Mouse (Mus musculus) fibroblast of lung, adult 2 months (primary cell): ENCODE data around the gene Trarg1.
"Not testable (repeated sequence)": the region's sequence is repeated elsewhere in the genome, so short reads cannot be mapped to it uniquely, and the experiment has no call there.

Source experiments
- DNase-seq: peaks from one replicate; pipeline ENCODE4 v3.0.0-alpha.2; 2011; ENCODE audit warnings: low read depth

The Trarg1 gene

GRCm38 (mm10) chr11:76679508-76679907 lies at the start of gene Trarg1:
Trarg1 (plus strand) TSS chr11:76679808.
- DNase-seq = not testable (repeated sequence)

GRCm38 (mm10) chr11:76630023-76630422 lies 49.6 kb upstream of the Trarg1 start:
- DNase-seq = no peak

- DNase-seq = no peak
Observed at GRCm38 (mm10) chr11:76630487-76630886, 49.1 kb upstream of the Trarg1 start.

GRCm38 (mm10) chr11:76639269-76639985 lies 40.2 kb upstream of the Trarg1 start:
- DNase-seq = no peak

GRCm38 (mm10) chr11:76640231-76640630 lies 39.4 kb upstream of the Trarg1 start:
- DNase-seq = no peak

GRCm38 (mm10) chr11:76644257-76644656 lies 35.4 kb upstream of the Trarg1 start:
- no peak for DNase-seq

- no peak for DNase-seq
Observed at GRCm38 (mm10) chr11:76645036-76645435, 34.6 kb upstream of the Trarg1 start.

GRCm38 (mm10) chr11:76645955-76646354 lies 33.7 kb upstream of the Trarg1 start:
- DNase-seq = peak; percentile 54

- no peak for DNase-seq
Observed at GRCm38 (mm10) chr11:76647062-76647461, 32.5 kb upstream of the Trarg1 start.

DNA sequence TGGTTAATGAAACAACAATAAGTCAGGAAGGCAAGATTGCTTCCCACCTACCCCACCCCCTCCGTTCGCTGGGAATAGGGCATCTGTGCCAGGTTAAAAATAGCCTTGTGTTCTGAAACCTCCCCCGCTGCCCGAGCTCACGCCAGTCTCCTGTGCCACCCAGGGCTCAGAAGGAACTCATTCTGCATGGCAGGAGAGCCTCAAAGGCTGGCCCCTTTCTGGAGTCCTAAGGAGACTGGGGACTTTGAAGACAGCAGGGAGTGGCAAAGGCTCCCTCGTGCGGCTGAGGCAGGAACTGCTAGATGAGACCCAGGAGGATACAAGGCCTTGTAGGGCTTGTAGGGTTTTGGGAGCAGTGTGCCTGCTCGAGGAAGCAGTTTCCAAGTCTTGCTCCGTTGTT lies 32.1 kb upstream of the Trarg1 start:
- peak; percentile 55 for DNase-seq

DNA sequence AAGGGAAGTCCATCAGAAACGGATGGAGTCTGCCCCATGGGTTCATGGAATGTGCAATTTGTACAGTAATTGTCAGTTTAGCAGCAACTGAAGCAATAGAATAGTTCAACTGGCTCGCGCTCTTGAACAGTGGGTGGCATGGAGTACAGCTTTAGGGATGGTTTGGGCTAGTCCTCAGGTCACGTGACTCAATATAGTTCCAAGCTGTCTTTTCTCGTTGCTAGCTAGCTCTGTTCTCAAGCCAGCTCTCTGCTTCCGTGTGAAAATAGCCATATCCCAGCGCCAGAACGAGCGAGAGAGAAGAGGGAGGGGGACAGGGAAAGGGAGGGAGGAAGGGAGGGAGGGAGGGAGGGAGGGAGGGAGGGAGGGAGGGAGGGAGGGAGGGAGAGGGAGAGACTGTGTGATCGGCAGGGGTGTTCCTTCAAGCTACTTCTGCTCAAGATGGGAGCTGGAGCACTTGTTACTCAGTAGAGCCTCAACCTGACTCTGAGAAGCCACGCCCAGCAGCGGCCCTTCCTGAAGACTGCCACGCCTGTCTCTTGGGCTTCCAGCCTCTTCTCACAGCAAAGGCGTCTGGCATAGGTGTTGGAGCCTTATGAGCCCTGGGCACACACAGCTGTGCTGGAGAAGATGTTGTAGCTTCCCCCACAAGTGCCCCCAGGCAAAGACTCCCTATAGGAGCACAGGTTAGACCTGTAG lies 28.6 kb upstream of the Trarg1 start:
- no peak for DNase-seq

- no peak for DNase-seq
Observed at GRCm38 (mm10) chr11:76652838-76653334, 26.7 kb upstream of the Trarg1 start.

DNA sequence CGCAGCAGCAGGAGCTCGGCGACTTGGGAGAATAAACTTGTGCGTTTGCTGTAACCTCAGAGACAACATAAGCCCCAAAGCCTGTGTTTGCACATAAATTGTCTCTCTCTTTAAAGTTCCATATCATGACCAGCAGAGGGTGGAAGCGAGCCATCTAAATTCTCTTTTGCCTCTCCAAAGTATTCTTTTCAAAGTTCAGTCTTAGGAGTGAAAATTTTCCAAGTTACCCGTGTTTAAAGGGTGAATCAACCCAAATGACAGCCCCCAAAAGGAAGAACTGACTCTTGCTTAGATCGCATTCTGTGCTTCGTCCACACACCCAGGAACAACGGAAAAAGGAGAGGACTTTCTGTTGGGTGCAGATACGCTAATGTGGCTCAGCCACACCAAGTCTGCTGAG lies 24.5 kb upstream of the Trarg1 start:
- peak; percentile 30 for DNase-seq

DNA sequence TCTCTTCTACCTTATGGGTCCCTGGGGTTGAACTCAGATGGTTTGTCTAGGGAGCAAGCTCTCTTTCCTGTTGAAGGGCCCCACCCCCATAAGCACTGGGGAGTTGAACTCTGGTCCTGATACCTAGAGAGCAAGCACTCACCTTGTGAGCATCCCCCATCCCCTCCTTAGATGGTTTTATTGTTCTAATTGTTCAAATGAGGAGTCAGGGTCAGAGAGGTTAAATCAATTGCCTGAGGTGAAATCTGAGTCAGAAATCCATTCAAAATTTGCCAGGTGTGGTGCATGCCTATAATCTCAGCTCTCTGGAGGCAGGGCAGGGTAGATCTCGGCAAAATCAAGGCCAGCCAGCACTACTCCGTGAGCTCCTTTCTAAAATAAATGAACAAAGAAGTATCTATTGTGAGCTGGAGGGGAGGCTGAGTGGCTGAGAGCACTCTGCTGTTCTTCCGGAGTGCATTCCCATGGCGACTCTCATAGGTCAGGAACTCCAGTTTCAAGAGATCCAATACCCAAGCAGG lies 22.1 kb upstream of the Trarg1 start:
- no peak for DNase-seq

DNA sequence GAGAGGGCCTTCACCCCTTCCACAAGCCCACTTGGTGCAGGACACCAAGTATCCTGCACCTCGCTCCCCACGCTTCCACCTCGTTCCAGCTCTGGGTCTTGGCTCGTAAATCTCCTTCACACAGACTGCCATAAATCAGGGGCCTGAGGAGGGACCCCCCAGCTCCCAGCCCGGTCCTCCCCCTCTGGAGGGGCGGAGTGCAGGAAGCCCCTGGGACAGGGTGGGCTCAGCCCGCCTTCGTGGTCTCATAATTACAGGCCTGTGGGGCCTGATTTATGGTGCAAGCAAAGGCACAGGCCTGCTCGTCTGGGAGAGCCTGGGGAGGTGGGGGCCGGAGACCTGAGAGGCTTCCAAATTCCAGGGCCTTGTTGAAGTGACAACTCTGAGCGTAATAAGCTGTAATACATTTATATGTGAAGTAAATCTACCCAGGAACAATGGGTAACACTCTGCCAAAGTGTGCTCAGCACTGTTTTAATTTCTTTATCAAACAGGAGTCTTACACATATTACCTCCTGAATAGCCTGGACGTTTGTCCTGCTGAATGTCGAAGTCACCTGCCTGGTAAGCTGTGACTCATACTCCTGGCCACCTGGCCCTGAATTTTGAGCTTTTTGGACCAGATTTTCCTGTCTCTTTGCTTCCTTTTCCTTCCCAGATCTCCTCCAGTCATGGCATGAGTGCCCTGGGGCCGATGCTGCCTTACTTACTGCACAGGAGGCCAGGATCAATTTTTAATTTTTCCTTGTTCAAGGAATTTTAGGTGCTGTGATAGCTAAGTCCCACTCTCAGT lies 20.3 kb upstream of the Trarg1 start:
- DNase-seq = no peak

- no peak for DNase-seq
Observed at GRCm38 (mm10) chr11:76661790-76662468, 17.7 kb upstream of the Trarg1 start.

DNA sequence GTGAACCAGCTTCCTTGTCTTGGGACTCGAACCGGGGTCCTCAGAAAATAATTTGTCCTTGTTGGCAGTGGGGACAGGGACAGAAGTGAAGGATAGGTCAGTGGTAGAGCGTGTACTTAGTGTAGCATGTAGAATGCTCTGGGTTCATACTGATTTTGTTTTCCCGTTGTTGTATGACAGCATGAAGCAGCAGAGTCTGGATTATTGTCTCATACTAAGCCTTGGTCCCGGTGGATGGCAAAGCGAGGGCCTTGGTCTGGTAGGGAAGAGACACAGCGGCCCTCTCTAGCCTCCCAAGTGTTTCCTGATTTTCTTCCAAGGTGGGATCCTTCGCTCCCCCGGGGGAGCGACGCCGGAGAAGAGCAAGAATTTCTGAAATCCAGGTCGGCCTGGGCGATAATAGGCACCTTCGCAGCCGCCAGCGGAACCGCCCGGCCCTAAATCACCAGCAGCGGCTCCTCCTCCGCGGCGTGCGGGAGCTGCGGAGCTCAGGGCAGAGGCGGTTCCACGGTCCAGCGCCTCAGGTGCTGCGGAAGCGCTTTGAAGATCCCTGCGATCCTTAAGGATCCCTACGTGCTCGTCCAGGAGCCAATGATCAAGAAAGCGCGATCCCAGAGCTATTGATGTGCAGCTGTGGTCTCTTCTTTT lies 13.5 kb upstream of the Trarg1 start:
- DNase-seq = no peak

DNA sequence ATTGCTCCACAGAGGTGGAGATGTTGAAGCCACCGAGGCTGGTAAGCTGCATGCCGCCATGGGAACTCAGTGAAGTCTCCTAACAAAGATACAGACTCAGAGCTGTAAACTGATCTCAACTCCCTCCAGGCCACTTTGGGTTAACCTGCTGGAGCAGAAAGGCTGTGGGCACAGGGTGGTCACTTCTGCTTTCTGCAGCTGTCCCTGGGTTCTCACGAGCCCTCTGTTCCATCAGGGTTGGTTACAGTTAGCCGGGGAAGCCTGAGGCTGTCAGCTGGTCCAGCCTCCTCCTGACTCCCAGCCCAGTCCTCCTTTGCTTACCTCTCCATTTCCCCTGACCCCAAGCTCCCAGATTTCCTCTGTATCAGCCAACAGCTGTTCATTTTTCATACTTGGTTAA lies 11.8 kb upstream of the Trarg1 start:
- no peak for DNase-seq

DNA sequence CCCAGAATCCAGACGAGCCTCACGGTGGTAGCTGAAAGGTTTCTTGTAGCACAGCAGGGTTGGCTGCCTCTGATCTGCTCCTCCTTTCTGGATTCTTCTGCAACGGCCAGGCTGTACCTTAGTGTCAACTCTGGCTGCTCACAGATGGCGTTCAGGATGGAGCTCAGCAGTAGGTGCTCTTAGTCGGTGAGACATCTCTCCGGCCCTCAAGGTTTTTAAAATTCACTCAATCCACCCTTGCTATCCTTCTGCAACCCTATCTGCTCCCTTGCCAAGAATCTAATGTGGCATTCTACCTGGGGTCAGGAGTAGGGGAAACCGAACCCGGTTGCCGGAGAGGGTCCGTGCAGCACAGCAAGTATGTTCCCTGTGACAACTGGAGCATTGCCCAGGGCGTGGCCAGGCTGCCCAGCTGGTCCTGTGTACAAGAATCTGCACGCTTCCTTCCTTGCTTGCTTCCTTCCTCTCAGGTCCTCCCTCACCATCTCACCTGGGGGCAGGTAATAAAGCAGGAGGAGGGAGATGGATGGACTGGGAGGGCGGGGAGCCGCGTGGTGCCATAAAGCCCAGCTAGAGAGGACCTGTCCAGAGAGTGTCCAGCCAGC lies 7.6 kb upstream of the Trarg1 start, which contains the start of gene Bhlha9:
Gene Bhlha9, plus strand, starts transcription at position 600 of the 605 bp plus-strand sequence.
- DNase-seq = no peak

- DNase-seq = no peak
Observed at GRCm38 (mm10) chr11:76672561-76673384, 6.8 kb upstream of the Trarg1 start.
